Mouse (Mus musculus) MEL (cell line): Measurements from ENCODE around the gene Zfp553.

Source experiments
- CTCF ChIP-seq, 3 experiments: IDR thresholded peaks in 2 of 3; conservative IDR thresholded peaks in 1 of 3; 2 replicates each; pipeline ENCODE4 v1.5.1; 2011 to 2012; ENCODE audit warnings: low read length in 3 of 3, low read depth in 2 of 3, mild to moderate bottlenecking in 2 of 3, improper control_type of control experiment in 1 of 3, inconsistent platforms in 1 of 3, mixed read lengths in 1 of 3, moderate library complexity in 1 of 3; ENCODE audit not compliant: control insufficient read depth in 1 of 3, insufficient read depth in 1 of 3, poor library complexity in 1 of 3, severe bottlenecking in 1 of 3
- EP300 ChIP-seq, 2 experiments: IDR thresholded peaks; 2 replicates each; pipeline ENCODE4 v1.6.1; 2011; ENCODE audit warnings: improper control_type of control experiment in 2 of 2, low read length in 2 of 2, low read depth in 1 of 2, mild to moderate bottlenecking in 1 of 2
- POLR2A ChIP-seq, 2 experiments: IDR thresholded peaks; 2 replicates each; pipeline ENCODE4 v1.6.1; 2011 to 2012; ENCODE audit warnings: low read length in 2 of 2, mild to moderate bottlenecking in 2 of 2, control low read depth in 1 of 2, improper control_type of control experiment in 1 of 2, low read depth in 1 of 2, moderate library complexity in 1 of 2; ENCODE audit not compliant: control insufficient read depth in 1 of 2, insufficient read depth in 1 of 2, poor library complexity in 1 of 2
- TAL1 ChIP-seq: IDR thresholded peaks from 2 replicates; pipeline ENCODE4 v1.6.1; 2012; ENCODE audit warnings: mild to moderate bottlenecking, inconsistent platforms, low read length, moderate library complexity, mixed read lengths
- ZC3H11A ChIP-seq: IDR thresholded peaks from 2 replicates; pipeline ENCODE4 v1.6.1; 2012; ENCODE audit warnings: low read depth, mild to moderate bottlenecking, inconsistent platforms, low read length, improper control_type of control experiment

GRCm38 (mm10) chr7:127270256-127270655 is 37.4 kb downstream of the Zfp553 start:
- peak in 1 of 2 experiments; percentile 35; a peak in 1 of 4 replicates for TF ChIP-seq POLR2A (IDR thresholded peaks at IDR 0.05; ENCODE audit: control insufficient read depth in 1 of 2, insufficient read depth in 1 of 2, low read depth in 1 of 2, low read length in 2 of 2, poor library complexity in 1 of 2)
- TF ChIP-seq ZC3H11A = no peak
- TF ChIP-seq CTCF (IDR thresholded peaks at IDR 0.05 in 2 of 3, conservative IDR thresholded peaks at IDR 0.05 in 1 of 3; ENCODE audit: control insufficient read depth in 1 of 3, insufficient read depth in 1 of 3, low read depth in 2 of 3, low read length in 3 of 3, poor library complexity in 1 of 3, severe bottlenecking in 1 of 3) = no peak
- no peak for TF ChIP-seq EP300 (IDR thresholded peaks at IDR 0.05; ENCODE audit: low read depth in 1 of 2, low read length in 2 of 2)
- no peak for TF ChIP-seq TAL1
